Mouse (Mus musculus): ENCODE data around the gene Arhgef18.

DNA sequence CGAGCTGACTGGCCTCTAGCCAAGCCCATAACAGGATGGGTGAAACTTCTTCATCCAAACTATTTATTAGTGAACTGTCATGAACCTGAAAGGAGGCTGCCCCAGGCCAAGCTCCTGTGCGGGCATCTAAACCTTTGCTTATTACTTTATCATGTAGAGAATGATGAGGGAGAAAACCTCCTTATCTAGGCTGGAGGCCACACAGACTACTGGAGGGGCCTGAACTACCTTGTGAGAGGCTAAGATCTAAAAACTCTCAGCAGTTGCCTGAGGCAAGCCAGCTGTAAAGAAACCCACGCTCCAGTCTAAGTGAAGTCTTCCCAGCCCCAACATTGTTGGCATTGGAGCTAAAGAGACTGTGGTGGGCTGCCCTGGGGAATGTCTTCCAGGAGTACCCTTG, 14.6 kb downstream of the Arhgef18 start:
- TF ChIP-seq CTCF (IDR thresholded peaks at IDR 0.05; ENCODE audit: insufficient read depth, low read depth, low read length) (no peak), POLR2A (IDR thresholded peaks at IDR 0.05; ENCODE audit: insufficient read depth, low read depth, low read length) (no peak)
